ENCODE assay signal across 27 mouse cellular contexts in the genomic region with DNA sequence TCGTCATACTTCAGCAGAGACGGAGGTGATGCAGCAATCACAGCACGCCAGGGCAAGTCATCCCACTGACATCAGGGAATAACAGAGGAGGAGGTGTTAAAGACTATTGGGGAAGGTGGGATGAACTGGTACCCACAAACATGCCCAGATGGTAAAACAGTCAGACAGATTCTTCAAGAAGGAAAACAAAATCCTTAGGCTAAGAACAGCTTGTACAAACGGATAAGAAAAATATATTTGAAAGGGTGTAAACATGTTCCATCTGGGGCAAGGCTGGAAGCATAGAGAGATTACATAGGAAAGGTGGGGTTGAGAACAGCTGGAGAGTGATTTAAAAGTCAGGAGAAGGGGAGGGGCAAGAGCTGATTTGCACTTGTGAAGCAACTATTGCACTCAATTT.
DNase-seq lines count a peak whose midpoint lies in the region; ATAC-seq lines count a peak whose summit lies in the region.
"Had no signal": no experiment of that assay in that cellular context is flagged by ENCODE, and none has a peak within 500 bp of the region (broad histone marks: within the 10 kb centered on the region; RNA-seq: fewer than 3 reads in every experiment).

No protein-coding gene starts in this region.

- H3K27ac ChIP-seq in forebrain, embryonic 14.5 days (ENCODE audit: low read depth, low read length): no peak overlapping the region
- H3K27ac ChIP-seq in forebrain, embryonic 10.5 days: no peak overlapping the region
- H3K27ac ChIP-seq in hindbrain, embryonic 13.5 days: no peak overlapping the region
- H3K27ac ChIP-seq: embryonic facial prominence, embryonic 15.5 days; heart, embryonic 10.5 days; hindbrain, embryonic 10.5 days; limb, embryonic 13.5 days; liver, embryonic 13.5 days; midbrain, embryonic 15.5 days; neural tube, embryonic 15.5 days had no signal

- ATAC-seq in forebrain, embryonic 14.5 days: peak; percentile 92
- no peak for ATAC-seq in hindbrain, embryonic 13.5 days (ENCODE audit: low FRiP score)
- no peak for ATAC-seq in cerebellum, adult (ENCODE audit: insufficient number of reproducible peaks, low FRiP score, low TSS enrichment)
- ATAC-seq: activated CD4-positive, CD25-positive, alpha-beta regulatory T cell, adult 4 months; CD4-positive, CD25-positive, alpha-beta regulatory T cell, adult 4 months; midbrain, embryonic 15.5 days had no signal

- no peak overlapping the region for H3K9ac ChIP-seq in forebrain, embryonic 14.5 days (ENCODE audit: low read length)
- no peak overlapping the region for H3K9ac ChIP-seq in hindbrain, embryonic 13.5 days
- H3K9ac ChIP-seq: embryonic facial prominence, embryonic 15.5 days; limb, embryonic 13.5 days; liver, embryonic 13.5 days; lung, embryonic 14.5 days; midbrain, embryonic 15.5 days; neural tube, embryonic 15.5 days had no signal

- no peaks in the 10 kb centered on the region for H3K9me3 ChIP-seq in forebrain, embryonic 14.5 days (replicated peaks; ENCODE audit: control insufficient read depth, low read length)
- no peaks in the 10 kb centered on the region for H3K9me3 ChIP-seq in forebrain, embryonic 10.5 days
- no peaks in the 10 kb centered on the region for H3K9me3 ChIP-seq in hindbrain, embryonic 13.5 days
- H3K9me3 ChIP-seq: embryonic facial prominence, embryonic 15.5 days; heart, embryonic 10.5 days; hindbrain, embryonic 10.5 days; limb, embryonic 13.5 days; liver, embryonic 13.5 days; midbrain, embryonic 15.5 days; neural tube, embryonic 15.5 days had no signal

- 66% methylated on average over 4 of the region's 4 CpGs for WGBS in forebrain, embryonic 14.5 days
- WGBS in forebrain, embryonic 10.5 days: 73% methylated on average over 4 of the region's 4 CpGs
- 67% methylated on average over 4 of the region's 4 CpGs for WGBS in hindbrain, embryonic 13.5 days

- no peak overlapping the region for H3K4me2 ChIP-seq in forebrain, embryonic 14.5 days (ENCODE audit: low read length)
- H3K4me2 ChIP-seq in hindbrain, embryonic 13.5 days: no peak overlapping the region
- H3K4me2 ChIP-seq: embryonic facial prominence, embryonic 15.5 days; limb, embryonic 13.5 days; liver, embryonic 13.5 days; lung, embryonic 14.5 days; midbrain, embryonic 15.5 days; neural tube, embryonic 15.5 days had no signal

- H3K27me3 ChIP-seq in forebrain, embryonic 14.5 days (replicated peaks; ENCODE audit: control insufficient read depth, insufficient read depth, low read length): no peaks in the 10 kb centered on the region
- no peaks in the 10 kb centered on the region for H3K27me3 ChIP-seq in forebrain, embryonic 10.5 days (ENCODE audit: poor library complexity, severe bottlenecking)
- H3K27me3 ChIP-seq in hindbrain, embryonic 13.5 days: no peaks in the 10 kb centered on the region
- H3K27me3 ChIP-seq: embryonic facial prominence, embryonic 15.5 days; limb, embryonic 13.5 days; liver, embryonic 13.5 days; midbrain, embryonic 15.5 days; neural tube, embryonic 15.5 days had no signal

- no peaks in the 10 kb centered on the region for H3K4me1 ChIP-seq in forebrain, embryonic 14.5 days (ENCODE audit: control insufficient read depth, insufficient read depth, low read length)
- no peaks in the 10 kb centered on the region for H3K4me1 ChIP-seq in forebrain, embryonic 10.5 days
- H3K4me1 ChIP-seq in hindbrain, embryonic 13.5 days (replicated peaks): no peaks in the 10 kb centered on the region
- H3K4me1 ChIP-seq: embryonic facial prominence, embryonic 15.5 days; heart, embryonic 10.5 days; hindbrain, embryonic 10.5 days; limb, embryonic 13.5 days; liver, embryonic 13.5 days; midbrain, embryonic 15.5 days; neural tube, embryonic 15.5 days had no signal

- DNase-seq in forebrain, embryonic 14.5 days (ENCODE audit: low spot score): peak; percentile 78
- DNase-seq in forebrain, embryonic 10.5 days (ENCODE audit: extremely low spot score, low spot score): no peak
- peak; percentile 8 to 55 for DNase-seq in layer of hippocampus, adult 18-20 months (ENCODE audit: low spot score in 2 of 2)
- no peak for DNase-seq in layer of hippocampus, postnatal 10 days (ENCODE audit: low spot score in 2 of 2)
- peak; percentile 13 for DNase-seq in layer of hippocampus, adult 9-10 months (ENCODE audit: low spot score)
- peak; percentile 19 for DNase-seq in right cerebral cortex, postnatal 25 days
- DNase-seq: adrenal gland, postnatal 14 days; cerebellum, adult 2 months; cerebellum, postnatal 36 days; gastrocnemius, postnatal 25 days; kidney, adult 8-10 months; kidney, postnatal 14 days; liver, embryonic 13.5 days; lung, embryonic 14.5 days; lung, postnatal 36 days; thymus, postnatal 4 days had no signal

- no peak overlapping the region for H3K4me3 ChIP-seq in forebrain, embryonic 14.5 days (ENCODE audit: low read depth, low read length)
- H3K4me3 ChIP-seq in forebrain, embryonic 10.5 days: no peak overlapping the region
- no peak overlapping the region for H3K4me3 ChIP-seq in hindbrain, embryonic 13.5 days
- H3K4me3 ChIP-seq: embryonic facial prominence, embryonic 15.5 days; heart, embryonic 10.5 days; hindbrain, embryonic 10.5 days; limb, embryonic 13.5 days; liver, embryonic 13.5 days; midbrain, embryonic 15.5 days; myocyte; neural tube, embryonic 15.5 days had no signal

- H3K36me3 ChIP-seq in forebrain, embryonic 14.5 days (ENCODE audit: control insufficient read depth, insufficient read depth, low read length): no peaks in the 10 kb centered on the region
- no peaks in the 10 kb centered on the region for H3K36me3 ChIP-seq in forebrain, embryonic 10.5 days (replicated peaks)
- no peaks in the 10 kb centered on the region for H3K36me3 ChIP-seq in hindbrain, embryonic 13.5 days
- H3K36me3 ChIP-seq: embryonic facial prominence, embryonic 15.5 days; heart, embryonic 10.5 days; hindbrain, embryonic 10.5 days; limb, embryonic 13.5 days; liver, embryonic 13.5 days; midbrain, embryonic 15.5 days; neural tube, embryonic 15.5 days had no signal

Comparison
In these comparisons a context has a peak if more than half of its experiments do, and no peak if none do; other contexts are left out.
1. DNase-seq: peak in forebrain, embryonic 14.5 days (single experiment), layer of hippocampus, adult 18-20 months (2 of 2), layer of hippocampus, adult 9-10 months (single experiment) and right cerebral cortex, postnatal 25 days (single experiment); none in forebrain, embryonic 10.5 days (single experiment) and layer of hippocampus, postnatal 10 days (0 of 2).